Mouse (Mus musculus) ES-E14 (cell line): ENCODE data around the gene Mrpl45.

Source experiments
- CHD2 ChIP-seq: IDR thresholded peaks from 2 replicates; pipeline ENCODE4 v1.6.1; 2014; ENCODE audit warnings: mild to moderate bottlenecking, low read depth, low read length, inconsistent platforms
- MAFK ChIP-seq: IDR thresholded peaks from 2 replicates; pipeline ENCODE4 v1.6.1; 2014; ENCODE audit warnings: mild to moderate bottlenecking, low read depth, low read length, inconsistent platforms; ENCODE audit not compliant: insufficient read depth
- ZC3H11A ChIP-seq: IDR thresholded peaks from 2 replicates; pipeline ENCODE4 v1.6.1; 2012; ENCODE audit warnings: low read depth, mild to moderate bottlenecking, inconsistent platforms, low read length, borderline replicate concordance
- ZNF384 ChIP-seq: IDR thresholded peaks from 2 replicates; pipeline ENCODE4 v1.6.1; 2012; ENCODE audit warnings: low read depth, low read length, inconsistent platforms

DNA sequence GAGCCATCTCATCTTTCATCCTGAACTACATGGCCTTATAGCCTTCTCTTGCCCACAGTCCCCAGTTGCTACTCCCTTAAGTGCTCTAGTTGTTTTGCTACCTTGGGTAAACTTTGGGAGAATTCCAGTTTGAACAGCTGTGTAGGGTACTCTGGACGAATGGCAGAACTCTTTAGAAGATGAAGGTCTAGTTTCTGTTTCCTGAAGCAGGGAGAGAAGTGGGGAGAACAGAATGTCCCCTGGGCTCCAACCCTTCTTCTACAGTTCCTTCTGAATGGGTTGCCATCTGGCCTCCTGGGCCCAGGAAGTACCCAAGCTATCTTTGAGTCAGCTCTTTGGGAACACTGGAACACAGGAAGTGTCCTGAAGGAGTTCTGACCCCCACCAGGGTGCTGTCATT lies 18.4 kb downstream of the Mrpl45 start:
- no peak for TF ChIP-seq MAFK
- TF ChIP-seq ZNF384: no peak
- TF ChIP-seq CHD2: no peak
- TF ChIP-seq ZC3H11A: no peak
